Mouse (Mus musculus): ENCODE results near the gene P2ry1.

P2ry1 gene

GRCm38 (mm10) chr3:61002587-61003501, at the start of gene P2ry1:
Gene P2ry1 (plus strand): TSS chr3:61002795.
- peak; percentile 19 for DNase-seq

GRCm38 (mm10) chr3:60953199-60953736, 49.3 kb upstream of the P2ry1 start:
- DNase-seq = no peak

GRCm38 (mm10) chr3:60954073-60954472, 48.5 kb upstream of the P2ry1 start:
- DNase-seq = no peak

GRCm38 (mm10) chr3:60958769-60959168, 43.8 kb upstream of the P2ry1 start:
- DNase-seq = no peak

- no peak for DNase-seq
Observed at GRCm38 (mm10) chr3:60965137-60965536, 37.5 kb upstream of the P2ry1 start.

GRCm38 (mm10) chr3:60974944-60975343, 27.7 kb upstream of the P2ry1 start:
- no peak for DNase-seq

- DNase-seq = no peak
Observed at GRCm38 (mm10) chr3:60982109-60982508, 20.5 kb upstream of the P2ry1 start.

GRCm38 (mm10) chr3:60998064-60998463, 4.5 kb upstream of the P2ry1 start:
- DNase-seq = no peak

- no peak for DNase-seq
Observed at GRCm38 (mm10) chr3:60999715-61000114, 2.9 kb upstream of the P2ry1 start.

GRCm38 (mm10) chr3:61000747-61001146, 1.8 kb upstream of the P2ry1 start:
- no peak for DNase-seq

- no peak for DNase-seq
Observed at GRCm38 (mm10) chr3:61001852-61002586, 576 bp upstream of the P2ry1 start.

GRCm38 (mm10) chr3:61004611-61005010, 2.0 kb downstream of the P2ry1 start:
- DNase-seq = no peak

GRCm38 (mm10) chr3:61011660-61012059, 9.1 kb downstream of the P2ry1 start:
- no peak for DNase-seq

- no peak for DNase-seq
Observed at GRCm38 (mm10) chr3:61012550-61012949, 10.0 kb downstream of the P2ry1 start.

- no peak for DNase-seq
Observed at GRCm38 (mm10) chr3:61016733-61017132, 14.1 kb downstream of the P2ry1 start.

GRCm38 (mm10) chr3:61032100-61032499, 29.5 kb downstream of the P2ry1 start:
- DNase-seq = no peak

- no peak for DNase-seq
Observed at GRCm38 (mm10) chr3:61035633-61036032, 33.0 kb downstream of the P2ry1 start.

- DNase-seq = no peak
Observed at GRCm38 (mm10) chr3:61039916-61040315, 37.3 kb downstream of the P2ry1 start.

- DNase-seq = peak; percentile 8
Observed at GRCm38 (mm10) chr3:61049976-61050672, 47.5 kb downstream of the P2ry1 start.

Data from cerebellum, adult 11-12 months (tissue).